ENCODE assay signal across 8 mouse cellular contexts in the genomic region with DNA sequence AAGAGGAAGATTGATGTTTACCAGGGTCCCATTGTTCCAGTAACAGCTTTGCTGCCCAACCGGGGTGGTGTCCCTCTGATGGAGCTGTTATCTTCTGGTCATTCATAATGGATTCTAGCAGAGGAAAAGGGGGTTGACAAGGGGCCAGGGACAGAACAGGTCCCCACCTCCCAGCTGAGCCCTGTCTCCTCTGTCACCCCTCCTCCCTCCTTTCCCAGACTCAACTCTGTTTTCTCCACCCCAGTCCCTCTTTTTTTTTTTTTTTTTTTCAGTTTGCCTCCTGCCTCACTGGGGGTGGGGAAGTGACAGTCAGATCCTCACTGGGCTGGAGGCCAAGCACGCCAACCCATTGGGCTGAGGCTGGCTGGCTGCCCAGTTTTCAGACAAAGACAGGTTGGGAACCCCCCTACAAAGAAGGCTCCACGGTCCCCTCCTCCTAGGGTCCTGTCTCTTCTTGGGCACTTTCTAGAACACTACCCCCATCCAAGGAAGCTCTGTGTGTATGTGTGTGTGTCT.
A peak's percentile ranks its signal among the peaks of the same experiment; 100 is the strongest.
DNase-seq lines count a peak whose midpoint lies in the region; ATAC-seq lines count a peak whose summit lies in the region.

No protein-coding gene starts in this region.

- no peaks in the 10 kb centered on the region for H3K36me3 ChIP-seq in intestine, embryonic 16.5 days (ENCODE audit: control insufficient read depth, insufficient read depth, low read length)

- no peak overlapping the region for H3K4me3 ChIP-seq in intestine, embryonic 16.5 days (ENCODE audit: low read length)

- H3K4me2 ChIP-seq in intestine, embryonic 16.5 days (ENCODE audit: low read depth, low read length) = peak overlapping the region; percentile 2; the same call in 1 of the 2 replicates

- no peaks in the 10 kb centered on the region for H3K27me3 ChIP-seq in intestine, embryonic 16.5 days (replicated peaks; ENCODE audit: control insufficient read depth, insufficient read depth, low read length)

- intact Hi-C loops in left cerebral cortex, postnatal 14 days (cut with DNase I) = no loop called here

- WGBS in intestine, embryonic 16.5 days = 12% methylated on average over 3 of the region's 3 CpGs

- peak overlapping the region; percentile 40 for H3K27ac ChIP-seq in intestine, embryonic 16.5 days (ENCODE audit: low read length)

- peaks cover 18% of the 10 kb centered on the region for H3K4me1 ChIP-seq in intestine, embryonic 16.5 days (ENCODE audit: control insufficient read depth, insufficient read depth, low read length)

- peak; percentile 58 for ATAC-seq in intestine, embryonic 16.5 days
- peak; percentile 24; the same call in 1 of the 2 replicates for ATAC-seq in megakaryocyte-erythroid progenitor cell, adult 5-6 weeks (replicated peaks; ENCODE audit: low FRiP score, low TSS enrichment, poor library complexity, severe bottlenecking)

- peak; percentile 45 for DNase-seq in cerebellum, adult 11-12 months
- no peak for DNase-seq in cerebellum, adult 9-10 months
- peak; percentile 32 for DNase-seq in cerebellum, adult 8-10 months
- peak; percentile 41 to 59 for DNase-seq in frontal cortex, postnatal 25 days (ENCODE audit: low spot score in 2 of 2)
- peak; percentile 76 to 78 for DNase-seq in left cerebral cortex, postnatal 14 days (ENCODE audit: low spot score in 2 of 2)
- DNase-seq in adipocyte (ENCODE audit: low spot score) = no peak

- no peak overlapping the region for H3K9ac ChIP-seq in intestine, embryonic 16.5 days (ENCODE audit: low read depth, low read length)

- no peaks in the 10 kb centered on the region for H3K9me3 ChIP-seq in intestine, embryonic 16.5 days (ENCODE audit: control insufficient read depth, low read length)

Comparison
In these comparisons a context has a peak if more than half of its experiments do, and no peak if none do; other contexts are left out.
1. DNase-seq: peak in cerebellum, adult 11-12 months (single experiment), cerebellum, adult 8-10 months (single experiment), frontal cortex, postnatal 25 days (2 of 2) and left cerebral cortex, postnatal 14 days (2 of 2); none in cerebellum, adult 9-10 months (single experiment) and adipocyte (single experiment).